Mouse (Mus musculus) induced T-regulatory cell, adult 2 months (primary cell): Measurements from ENCODE around the gene Adamts2.

Source experiments
- DNase-seq: peaks from one replicate; pipeline ENCODE4 v3.0.0-alpha.2; 2012; ENCODE audit warnings: low read depth

Gene Adamts2

GRCm38 (mm10) chr11:50671820-50672310, 70.0 kb downstream of the Adamts2 start:
- no peak for DNase-seq

GRCm38 (mm10) chr11:50672866-50673265, 71.0 kb downstream of the Adamts2 start:
- DNase-seq, result no peak

GRCm38 (mm10) chr11:50673525-50674250, 71.8 kb downstream of the Adamts2 start:
- no peak for DNase-seq

GRCm38 (mm10) chr11:50674390-50674789, 72.5 kb downstream of the Adamts2 start:
- DNase-seq, result no peak

GRCm38 (mm10) chr11:50678650-50679049, 76.8 kb downstream of the Adamts2 start:
- DNase-seq, result no peak

- DNase-seq, result no peak
Measured at GRCm38 (mm10) chr11:50681940-50682339, 80.1 kb downstream of the Adamts2 start.

GRCm38 (mm10) chr11:50683821-50684220, 81.9 kb downstream of the Adamts2 start:
- DNase-seq, result no peak

- DNase-seq, result no peak
Measured at GRCm38 (mm10) chr11:50688584-50688983, 86.7 kb downstream of the Adamts2 start.

GRCm38 (mm10) chr11:50689672-50690071, 87.8 kb downstream of the Adamts2 start:
- DNase-seq, result no peak

GRCm38 (mm10) chr11:50699971-50700370, 98.1 kb downstream of the Adamts2 start:
- DNase-seq, result no peak

- no peak for DNase-seq
Measured at GRCm38 (mm10) chr11:50700496-50700895, 98.6 kb downstream of the Adamts2 start.

- DNase-seq, result no peak
Measured at GRCm38 (mm10) chr11:50703397-50703796, 101.5 kb downstream of the Adamts2 start.

GRCm38 (mm10) chr11:50704511-50704910, 102.6 kb downstream of the Adamts2 start:
- no peak for DNase-seq

- no peak for DNase-seq
Measured at GRCm38 (mm10) chr11:50707259-50707658, 105.4 kb downstream of the Adamts2 start.

GRCm38 (mm10) chr11:50713610-50714202, 111.8 kb downstream of the Adamts2 start:
- peak; percentile 6 for DNase-seq

- no peak for DNase-seq
Measured at GRCm38 (mm10) chr11:50715091-50715490, 113.2 kb downstream of the Adamts2 start.

- DNase-seq, result no peak
Measured at GRCm38 (mm10) chr11:50717381-50717897, 115.6 kb downstream of the Adamts2 start.

- DNase-seq, result no peak
Measured at GRCm38 (mm10) chr11:50718862-50719261, 117.0 kb downstream of the Adamts2 start.

- no peak for DNase-seq
Measured at GRCm38 (mm10) chr11:50720421-50720820, 118.5 kb downstream of the Adamts2 start.

- DNase-seq, result no peak
Measured at GRCm38 (mm10) chr11:50720856-50721550, 119.1 kb downstream of the Adamts2 start.

GRCm38 (mm10) chr11:50725595-50725994, 123.7 kb downstream of the Adamts2 start:
- DNase-seq, result no peak

- DNase-seq, result no peak
Measured at GRCm38 (mm10) chr11:50726035-50726434, 124.2 kb downstream of the Adamts2 start.

- DNase-seq, result no peak
Measured at GRCm38 (mm10) chr11:50733146-50733545, 131.3 kb downstream of the Adamts2 start.
